Mouse (Mus musculus) lung, embryonic 15.5 days (tissue): ENCODE results near the gene Ids. TPM values are rescaled to one million over a fixed set of nuclear protein-coding genes. Genes with fewer than 3 reads are reported as not detected.

ENCODE experiments used
- ATAC-seq: fragments of 200-750 bp; cut with Nextera tagmentation; 2 replicates; pipeline ENCODE4 v1.8.0; 2017; ENCODE audit warnings: moderate number of reproducible peaks, borderline replicate concordance; ENCODE audit not compliant: low FRiP score, low TSS enrichment; ENCODE audit errors: extremely low read depth
- H3K27ac ChIP-seq: fragments of 300-500 bp; sonication (generic); 2 replicates; pipeline ENCODE4 v1.5.1; 2015; ENCODE audit warnings: moderate library complexity, mild to moderate bottlenecking, inconsistent platforms
- H3K27me3 ChIP-seq: fragments of 300-500 bp; sonication (generic); 2 replicates; pipeline ENCODE4 v1.6.1; 2015; ENCODE audit warnings: inconsistent platforms
- H3K36me3 ChIP-seq: fragments of 300-500 bp; sonication (generic); 2 replicates; pipeline ENCODE4 v1.6.1; 2015; ENCODE audit warnings: inconsistent platforms
- H3K4me1 ChIP-seq: fragments of 300-500 bp; sonication (generic); 2 replicates; pipeline ENCODE4 v1.6.1; 2015; ENCODE audit warnings: inconsistent platforms
- H3K4me2 ChIP-seq: fragments of 300-500 bp; sonication (generic); 2 replicates; pipeline ENCODE4 v1.6.1; 2015; ENCODE audit warnings: inconsistent platforms, mild to moderate bottlenecking, moderate library complexity
- H3K4me3 ChIP-seq: fragments of 300-500 bp; sonication (generic); 2 replicates; pipeline ENCODE4 v1.5.1; 2015; ENCODE audit warnings: mild to moderate bottlenecking, inconsistent platforms
- H3K9ac ChIP-seq: fragments of 300-500 bp; sonication (generic); 2 replicates; pipeline ENCODE4 v1.6.1; 2015; ENCODE audit warnings: inconsistent platforms
- H3K9me3 ChIP-seq: fragments of 300-500 bp; sonication (generic); 2 replicates; pipeline ENCODE4 v1.6.1; 2016; ENCODE audit warnings: inconsistent platforms
- whole genome bisulfite sequencing: fragments of 180-500 bp; shearing (Covaris S2); methylation state at CpG from one replicate; pipeline ENCODE4 v1.1.7; 2015; 5-methylcytosine and 5-hydroxymethylcytosine counted together
- polyA plus RNA-seq: library from polyadenylated mRNA; unstranded; fragments of >200 nt; fragmentation: Nextera tagmentation; extraction: Ambion mirVana; gene quantifications from 2 replicates; pipeline ENCODE4 v1.2.1, GENCODE M21; 2015

Gene Ids
- polyA plus RNA-seq, 1 experiment from 2014 or later = 2.9 TPM

GRCm38 (mm10) chrX:70328530-70329143 lies 36.2 kb downstream of the Ids start:
- Histone ChIP-seq H3K9me3 (no peaks in the 10 kb centered on the region), H3K27me3 (no peaks in the 10 kb centered on the region), H3K4me3 (no peak overlapping the region), H3K4me1 (no peaks in the 10 kb centered on the region), H3K27ac (no peak overlapping the region), H3K36me3 (no peaks in the 10 kb centered on the region), H3K9ac (no peak overlapping the region), H3K4me2 (no peak overlapping the region)
- WGBS = 64% methylated on average over 2 of the region's 2 CpGs
- ATAC-seq = no peak

GRCm38 (mm10) chrX:70327656-70328055 lies 37.2 kb downstream of the Ids start:
- H3K4me1 ChIP-seq = no peaks in the 10 kb centered on the region
- no peak overlapping the region for H3K27ac ChIP-seq
- no peak overlapping the region for H3K4me3 ChIP-seq
- no peaks in the 10 kb centered on the region for H3K36me3 ChIP-seq
- 53% methylated on average over 1 of the region's 1 CpGs for WGBS
- no peak overlapping the region for H3K4me2 ChIP-seq
- no peaks in the 10 kb centered on the region for H3K27me3 ChIP-seq
- H3K9ac ChIP-seq = no peak overlapping the region
- no peak for ATAC-seq
- no peaks in the 10 kb centered on the region for H3K9me3 ChIP-seq

DNA sequence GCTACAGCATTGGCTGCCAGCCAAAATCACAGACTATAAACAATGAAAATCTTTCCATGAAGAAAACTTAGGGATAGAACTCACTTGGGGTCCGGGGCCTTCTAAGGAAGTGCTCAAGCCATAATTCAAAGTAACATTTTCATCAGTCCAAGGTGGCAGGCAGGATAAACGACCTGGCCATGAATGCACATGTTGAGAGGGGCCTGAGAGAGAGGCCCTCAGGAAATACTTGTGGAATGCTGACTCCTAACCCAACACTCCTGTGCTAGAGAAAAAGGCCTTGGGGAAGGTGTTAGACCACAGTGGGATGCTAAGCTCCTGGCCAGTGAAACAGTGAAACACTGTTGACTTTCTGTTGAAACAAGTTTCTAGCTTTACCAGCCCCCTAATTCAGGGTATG lies 45.6 kb downstream of the Ids start:
- Histone ChIP-seq H3K9me3 (no peaks in the 10 kb centered on the region), H3K9ac (no peak overlapping the region), H3K27me3 (no peaks in the 10 kb centered on the region), H3K4me2 (no peak overlapping the region), H3K4me3 (no peak overlapping the region), H3K27ac (no peak overlapping the region), H3K36me3 (no peaks in the 10 kb centered on the region), H3K4me1 (no peaks in the 10 kb centered on the region)
- 17% methylated on average over 2 of the region's 2 CpGs for WGBS
- no peak for ATAC-seq

GRCm38 (mm10) chrX:70314949-70315641 lies 49.8 kb downstream of the Ids start:
- no peak overlapping the region for H3K4me2 ChIP-seq

More at GRCm38 (mm10) chrX:70314949-70315641, 49.8 kb downstream of the Ids start:
- 75% methylated on average over 3 of the region's 3 CpGs for WGBS
- H3K4me3 ChIP-seq = no peak overlapping the region
- ATAC-seq = no peak
- no peak overlapping the region for H3K27ac ChIP-seq
- H3K4me1 ChIP-seq = no peaks in the 10 kb centered on the region
- H3K36me3 ChIP-seq = no peaks in the 10 kb centered on the region
- H3K27me3 ChIP-seq = no peaks in the 10 kb centered on the region
- no peaks in the 10 kb centered on the region for H3K9me3 ChIP-seq
- H3K9ac ChIP-seq = no peak overlapping the region

Other genes starting within 250 kb of the Ids start
- 32.1 and 32.5 TPM in 2 replicates for gene 1110012L19Rik, start 20.8 kb upstream of the Ids start, polyA plus RNA-seq
- 39.3 and 39.5 TPM in 2 replicates for gene Tmem185a, start 112.1 kb upstream of the Ids start, polyA plus RNA-seq